ENCODE assay signal across 13 mouse cellular contexts in genomic region chr10:96708471-96708870, GRCm38 (mm10).
A peak's percentile ranks its signal among the peaks of the same experiment; 100 is the strongest.
DNase-seq lines count a peak whose midpoint lies in the region; ATAC-seq and TF ChIP-seq lines count a peak whose summit lies in the region.
"Had no signal": no experiment of that assay in that cellular context is flagged by ENCODE, and none has a peak within 500 bp of the region (broad histone marks: within the 10 kb centered on the region; RNA-seq: fewer than 3 reads in every experiment).

No protein-coding gene starts in this region.

- WGBS in heart, embryonic 11.5 days (ENCODE audit: insufficient replicate concordance), result 27% methylated on average over 2 of the region's 2 CpGs
- WGBS in heart, postnatal 0 days, result 19% methylated on average over 2 of the region's 2 CpGs

- H3K27me3 ChIP-seq in heart, embryonic 11.5 days (ENCODE audit: control insufficient read depth, insufficient read depth, low read length), result no peaks in the 10 kb centered on the region; the same call in 1 of the 2 replicates
- H3K27me3 ChIP-seq in heart, postnatal 0 days (ENCODE audit: control insufficient read depth, insufficient read depth, low read length), result no peaks in the 10 kb centered on the region
- H3K27me3 ChIP-seq: limb, embryonic 12.5 days; Patski had no signal

- no peak overlapping the region for H3K4me2 ChIP-seq in heart, embryonic 11.5 days
- no peak overlapping the region for H3K4me2 ChIP-seq in heart, postnatal 0 days (ENCODE audit: low read depth, low read length)
- H3K4me2 ChIP-seq: hindbrain, embryonic 14.5 days; limb, embryonic 12.5 days had no signal

- H3K4me1 ChIP-seq in heart, embryonic 11.5 days (ENCODE audit: control insufficient read depth, insufficient read depth, low read length), result no peaks in the 10 kb centered on the region; the same call in 1 of the 2 replicates
- H3K4me1 ChIP-seq in heart, postnatal 0 days (ENCODE audit: control insufficient read depth, insufficient read depth), result peaks cover 4% of the 10 kb centered on the region; the same call in 1 of the 2 replicates
- H3K4me1 ChIP-seq: limb, embryonic 12.5 days had no signal

- no peak for TF ChIP-seq CTCF in heart, postnatal 0 days (IDR thresholded peaks at IDR 0.05; ENCODE audit: low read depth)

- H3K27ac ChIP-seq in heart, embryonic 11.5 days (ENCODE audit: low read depth, low read length), result no peak overlapping the region
- H3K27ac ChIP-seq in heart, postnatal 0 days (ENCODE audit: low read depth), result peak overlapping the region; percentile 62; the same call in 1 of the 2 replicates
- H3K27ac ChIP-seq: hindbrain, embryonic 14.5 days; limb, embryonic 12.5 days had no signal

- H3K36me3 ChIP-seq in heart, embryonic 11.5 days (ENCODE audit: control insufficient read depth, insufficient read depth, low read length), result no peaks in the 10 kb centered on the region
- no peaks in the 10 kb centered on the region for H3K36me3 ChIP-seq in heart, postnatal 0 days (replicated peaks; ENCODE audit: control insufficient read depth, insufficient read depth, low read length)
- H3K36me3 ChIP-seq: limb, embryonic 12.5 days had no signal

- peak; percentile 58 to 67 for DNase-seq in heart, adult 18-20 months
- peak; percentile 48 for DNase-seq in heart, adult 8-10 months (ENCODE audit: low spot score)
- peak; percentile 77 for DNase-seq in heart, postnatal 0 days (ENCODE audit: low spot score)
- peak; percentile 33 to 54 for DNase-seq in lung, postnatal 4 days
- DNase-seq in layer of hippocampus, adult 9-10 months (ENCODE audit: low spot score), result no peak
- DNase-seq in embryo, embryonic 11 days, result no peak
- DNase-seq: cerebellum, adult 9-10 months; kidney, adult 11 months; kidney, postnatal 36 days had no signal

- peak; percentile 88 for TF ChIP-seq EP300 in heart, postnatal 0 days (IDR thresholded peaks at IDR 0.05; ENCODE audit: low read depth)

- no peaks in the 10 kb centered on the region for H3K9me3 ChIP-seq in heart, embryonic 11.5 days (replicated peaks; ENCODE audit: control insufficient read depth, low read length)
- H3K9me3 ChIP-seq in heart, postnatal 0 days (replicated peaks; ENCODE audit: control insufficient read depth, low read length), result no peaks in the 10 kb centered on the region
- H3K9me3 ChIP-seq: limb, embryonic 12.5 days had no signal

- no peak overlapping the region for H3K9ac ChIP-seq in heart, embryonic 11.5 days (ENCODE audit: low read depth, low read length)
- H3K9ac ChIP-seq in heart, postnatal 0 days (replicated peaks; ENCODE audit: low read depth, low read length), result no peak overlapping the region
- H3K9ac ChIP-seq: hindbrain, embryonic 14.5 days; limb, embryonic 12.5 days had no signal

- ATAC-seq in heart, embryonic 11.5 days (replicated peaks; ENCODE audit: insufficient number of reproducible peaks, low FRiP score, low TSS enrichment), result no peak
- ATAC-seq in heart, postnatal 0 days (ENCODE audit: insufficient read depth, low read depth), result peak; percentile 95
- ATAC-seq: Patski had no signal

- H3K4me3 ChIP-seq in heart, embryonic 11.5 days (ENCODE audit: low read depth, low read length), result no peak overlapping the region
- no peak overlapping the region for H3K4me3 ChIP-seq in heart, postnatal 0 days (ENCODE audit: low read depth, low read length)
- H3K4me3 ChIP-seq: limb, embryonic 12.5 days had no signal

Comparison
In these comparisons a context has a peak if more than half of its experiments do, and no peak if none do; other contexts are left out.
1. DNase-seq: peak in heart, adult 18-20 months (2 of 2), heart, adult 8-10 months (single experiment), heart, postnatal 0 days (single experiment) and lung, postnatal 4 days (2 of 2); none in layer of hippocampus, adult 9-10 months (single experiment) and embryo, embryonic 11 days (single experiment).